9 mouse cellular contexts compared by ENCODE assay signal in the genomic region with DNA sequence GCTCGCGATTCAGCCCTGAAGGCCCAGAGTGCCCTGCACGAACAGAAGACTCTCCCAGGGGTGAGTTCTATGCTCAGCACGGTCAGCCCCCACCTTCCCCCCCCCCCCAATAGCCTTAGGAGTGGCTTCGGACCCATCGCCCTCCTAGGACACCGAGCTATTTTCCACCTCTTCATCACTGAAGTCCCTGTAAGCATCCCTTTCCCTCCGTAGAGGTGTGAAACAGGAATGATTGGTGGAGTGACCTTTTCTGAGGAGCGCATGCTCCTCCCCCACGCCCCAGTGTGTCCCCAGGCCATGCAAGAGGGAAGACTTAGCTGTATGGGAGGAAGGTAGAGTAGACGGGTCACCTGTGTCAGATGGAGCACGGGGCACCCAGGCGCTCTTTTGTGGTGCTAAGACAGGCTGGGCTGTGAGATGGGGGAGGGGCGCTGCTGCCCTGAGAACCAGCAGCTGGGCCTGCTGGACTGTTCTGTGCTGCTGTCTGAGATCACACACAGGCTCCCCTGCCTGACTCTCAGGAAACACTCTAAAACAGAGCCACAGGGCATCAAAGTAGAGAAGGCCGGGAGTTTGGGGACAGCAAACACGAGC. TPM values are rescaled to one million over a fixed set of nuclear protein-coding genes. Genes with fewer than 3 reads are reported as not detected.
DNase-seq lines count a peak whose midpoint lies in the region; ATAC-seq lines count a peak whose summit lies in the region.
"Had no signal": no experiment of that assay in that cellular context is flagged by ENCODE, and none has a peak within 500 bp of the region (broad histone marks: within the 10 kb centered on the region; RNA-seq: fewer than 3 reads in every experiment).

A gene (minus strand): TSS at position 51 of the 594 bp plus-strand sequence.

- peaks cover 62% of the 10 kb centered on the region for H3K27me3 ChIP-seq in liver, embryonic 12.5 days (replicated peaks)
- H3K27me3 ChIP-seq in intestine, embryonic 15.5 days (replicated peaks): no peaks in the 10 kb centered on the region; the same call in 1 of the 2 replicates

- H3K27ac ChIP-seq in liver, embryonic 12.5 days: no peak within 1 kb of the TSS
- H3K27ac ChIP-seq in intestine, embryonic 15.5 days: no peak within 1 kb of the TSS

- no peak for ATAC-seq in liver, embryonic 12.5 days
- ATAC-seq in intestine, embryonic 15.5 days: no peak

- 15% methylated on average over 16 of the region's 16 CpGs for WGBS in liver, embryonic 12.5 days (ENCODE audit: insufficient replicate concordance)
- 10% methylated on average over 16 of the region's 16 CpGs for WGBS in intestine, embryonic 15.5 days

- no peaks in the 10 kb centered on the region for H3K36me3 ChIP-seq in liver, embryonic 12.5 days
- no peaks in the 10 kb centered on the region for H3K36me3 ChIP-seq in intestine, embryonic 15.5 days

- peak within 1 kb of the TSS; percentile 24; the same call in 1 of the 2 replicates for H3K4me2 ChIP-seq in liver, embryonic 12.5 days
- peak within 1 kb of the TSS; percentile 51 for H3K4me2 ChIP-seq in intestine, embryonic 15.5 days (replicated peaks)

- no peak within 1 kb of the TSS for H3K4me3 ChIP-seq in liver, embryonic 12.5 days
- H3K4me3 ChIP-seq in intestine, embryonic 15.5 days (replicated peaks): peak within 1 kb of the TSS; percentile 19
- H3K4me3 ChIP-seq: myocyte had no signal

- H3K4me1 ChIP-seq in liver, embryonic 12.5 days: peaks cover 17% of the 10 kb centered on the region
- H3K4me1 ChIP-seq in intestine, embryonic 15.5 days (replicated peaks): peaks cover 2% of the 10 kb centered on the region; the same call in 1 of the 2 replicates

- no peaks in the 10 kb centered on the region for H3K9me3 ChIP-seq in liver, embryonic 12.5 days (replicated peaks)
- H3K9me3 ChIP-seq in intestine, embryonic 15.5 days: no peaks in the 10 kb centered on the region

- peak; percentile 39 for DNase-seq in cerebellum, adult 11-12 months
- DNase-seq in cerebellum, postnatal 4 days (ENCODE audit: low spot score in 2 of 2): no peak
- no peak for DNase-seq in liver
- DNase-seq in retina, postnatal 1 day: peak; percentile 48
- no peak for DNase-seq in spleen, adult 18-20 months
- no peak for DNase-seq in lung, postnatal 36 days

- no peak within 1 kb of the TSS for H3K9ac ChIP-seq in liver, embryonic 12.5 days
- no peak within 1 kb of the TSS for H3K9ac ChIP-seq in intestine, embryonic 15.5 days

RNA-seq across cellular contexts. Expression of the gene that starts here (rescaled TPM):
- not detected in 2 replicates for polyA plus RNA-seq in liver, embryonic 12.5 days (2016; fragmentation: Nextera tagmentation; extraction: Ambion mirVana)
- 5.5 and 5.6 TPM in 2 replicates for polyA plus RNA-seq in intestine, embryonic 15.5 days (2015; fragmentation: Nextera tagmentation; extraction: Ambion mirVana)

Comparison
In these comparisons a context has a peak if more than half of its experiments do, and no peak if none do; other contexts are left out.
1. DNase-seq: peak in cerebellum, adult 11-12 months (single experiment) and retina, postnatal 1 day (single experiment); none in cerebellum, postnatal 4 days (0 of 2), liver (single experiment), spleen, adult 18-20 months (0 of 2) and lung, postnatal 36 days (single experiment).